Mouse (Mus musculus) gastrocnemius, postnatal 4 days (tissue): ENCODE data around the gene Lrrc71. TPM values are rescaled to one million over a fixed set of nuclear protein-coding genes. Genes with fewer than 3 reads are reported as not detected.
A peak's percentile ranks its signal among the peaks of the same experiment; 100 is the strongest.

ENCODE experiments used
- DNase-seq, 2 experiments: peaks; one replicate each; pipeline ENCODE4 v3.0.0; 2021 to 2022; ENCODE audit warnings: low spot score in 2 of 2, mixed read lengths in 2 of 2
- long read RNA-seq, 2 experiments: library from polyadenylated mRNA; stranded (forward); transcript quantifications; one replicate each; pipeline ENCODE4 v2.0.0; 2021
- total RNA-seq, 2 experiments: library from RNA; stranded (reverse); gene quantifications; 2 replicates each; pipeline ENCODE4 v1.2.3; 2021

The Lrrc71 gene
- total RNA-seq, result under 1 TPM; 0.39 TPM
- long read RNA-seq, experiment 1, result 0 reads
- long read RNA-seq, experiment 2, result 0 reads

DNA sequence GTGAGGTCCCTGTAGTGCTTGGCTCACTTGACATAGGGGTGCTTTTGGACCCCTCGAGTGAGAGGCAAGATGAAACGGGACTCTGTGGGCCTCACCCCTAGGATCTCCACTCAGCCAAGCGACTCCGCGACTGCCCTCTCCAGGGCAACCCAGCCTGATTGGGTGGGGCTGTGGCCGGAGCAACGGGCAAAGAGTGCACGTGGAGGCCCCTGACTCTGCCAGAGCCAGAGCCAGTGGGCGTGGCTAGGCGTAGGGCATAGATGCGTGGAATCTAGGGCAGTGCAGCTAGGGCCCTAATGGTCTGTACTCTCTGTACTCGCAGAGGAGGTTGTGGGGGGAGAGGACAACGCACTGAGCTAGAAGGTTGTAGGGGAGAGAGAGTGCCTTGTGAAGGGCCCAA lies at the start of gene Lrrc71:
Gene Lrrc71, minus strand, starts transcription at position 195 of the 400 bp plus-strand sequence.
- DNase-seq, result no peak

DNA sequence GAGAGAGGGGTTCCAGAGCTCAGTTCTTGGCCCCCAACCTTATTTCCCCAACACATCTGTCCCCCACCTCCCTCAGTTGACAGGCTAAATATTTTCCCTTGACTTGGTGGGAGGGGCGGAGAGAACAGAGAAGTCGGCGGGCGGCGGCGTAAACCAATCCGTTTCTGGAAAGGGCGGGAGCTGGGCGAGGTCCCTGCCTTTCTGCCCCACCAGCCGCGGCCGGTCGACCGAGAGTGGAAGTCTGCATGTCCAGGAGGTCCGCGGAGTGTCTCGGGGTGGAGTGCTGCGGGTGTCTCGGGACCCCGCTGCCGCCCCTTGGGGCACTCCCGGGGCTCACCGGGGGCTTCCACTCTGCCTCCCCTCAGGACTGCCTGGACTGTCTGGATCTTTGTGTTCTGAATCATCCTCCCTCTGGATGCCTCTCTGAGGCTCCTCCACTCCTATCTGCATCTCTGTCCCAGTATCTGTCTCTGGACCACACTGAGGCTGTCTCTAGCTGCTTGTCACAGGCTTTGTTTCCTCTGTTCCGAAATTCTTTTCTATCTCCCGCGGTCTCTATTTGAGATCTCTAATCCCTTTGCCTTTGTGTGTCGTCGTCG lies 48.4 kb upstream of the Lrrc71 start, which contains the start of gene Insrr:
Gene Insrr, plus strand, starts transcription at position 216 of the 599 bp plus-strand sequence.
- DNase-seq, result peak in 1 of 2 experiments; percentile 60

DNA sequence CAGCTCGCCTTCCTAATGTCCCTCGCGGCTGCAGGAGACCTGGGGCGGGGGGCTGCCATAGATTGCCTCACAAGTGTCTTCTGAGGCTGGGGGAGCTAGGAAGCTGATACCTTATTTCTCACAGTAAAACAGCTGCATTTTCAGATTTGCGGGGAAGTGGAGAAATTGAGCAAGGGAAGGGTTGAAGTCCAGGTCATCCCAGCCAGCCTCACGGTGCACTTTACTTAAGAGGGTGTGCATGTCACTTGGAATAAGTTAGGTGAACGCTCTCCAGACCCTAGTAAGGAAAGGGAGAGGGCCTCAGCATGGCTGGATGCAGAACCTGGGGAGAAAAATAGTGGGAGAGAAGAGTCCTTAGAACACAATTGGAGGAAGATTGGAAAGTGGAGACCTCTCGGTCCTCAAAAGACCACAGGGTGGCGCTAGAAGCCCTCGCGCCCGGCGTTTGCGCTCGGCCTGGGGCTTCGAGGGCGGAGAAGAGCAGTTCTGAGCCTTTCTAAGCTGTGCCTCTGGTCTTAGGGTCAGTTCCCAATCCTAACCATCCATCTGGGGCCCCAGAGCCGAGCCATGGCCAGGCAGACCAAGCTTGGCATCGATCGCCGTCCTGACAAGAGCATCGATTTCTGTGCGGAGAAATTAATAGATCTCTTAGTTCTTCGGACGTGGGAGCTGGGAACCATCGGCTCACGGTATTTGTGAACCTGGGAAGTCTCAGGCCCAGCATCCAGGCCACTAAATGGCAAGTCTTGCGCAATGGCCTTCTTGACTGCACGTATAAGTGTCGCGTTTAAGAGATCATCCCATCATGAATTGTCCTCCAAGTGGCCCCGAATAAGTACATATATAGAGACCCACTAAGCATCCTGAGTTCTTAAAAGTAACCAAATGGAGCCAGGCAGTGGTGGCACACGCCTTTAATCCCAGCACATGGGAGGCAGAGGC lies 47.2 kb upstream of the Lrrc71 start:
- peak; percentile 60 to 72 for DNase-seq

- DNase-seq, result no peak
Measured at GRCm38 (mm10) chr3:87794922-87795325, 46.5 kb upstream of the Lrrc71 start, which contains the start of gene Ntrk1. Gene Ntrk1, minus strand, starts transcription at chr3:87795162.

GRCm38 (mm10) chr3:87789768-87790167 lies 41.3 kb upstream of the Lrrc71 start:
- no peak for DNase-seq

DNA sequence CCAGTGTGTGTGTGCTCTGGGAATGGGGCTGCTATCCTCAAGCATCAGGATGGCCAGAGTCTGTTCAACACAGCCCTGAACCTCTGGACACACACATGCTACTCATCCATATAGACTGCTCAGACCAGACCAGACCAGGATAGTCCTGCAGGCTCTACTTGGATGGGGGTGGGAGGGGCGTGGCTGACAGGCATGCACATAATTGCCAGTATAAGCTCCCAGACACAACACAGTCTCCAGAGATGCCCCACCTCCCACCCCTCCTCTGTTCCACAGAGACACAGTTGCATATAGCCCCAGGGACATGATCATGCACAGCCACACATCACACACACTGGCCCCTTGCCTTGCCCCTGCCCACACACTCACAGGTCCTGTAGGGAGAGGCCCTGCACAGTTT lies 40.8 kb upstream of the Lrrc71 start:
- DNase-seq, result no peak

- no peak for DNase-seq
Measured at GRCm38 (mm10) chr3:87785626-87786214, 37.3 kb upstream of the Lrrc71 start.

DNA sequence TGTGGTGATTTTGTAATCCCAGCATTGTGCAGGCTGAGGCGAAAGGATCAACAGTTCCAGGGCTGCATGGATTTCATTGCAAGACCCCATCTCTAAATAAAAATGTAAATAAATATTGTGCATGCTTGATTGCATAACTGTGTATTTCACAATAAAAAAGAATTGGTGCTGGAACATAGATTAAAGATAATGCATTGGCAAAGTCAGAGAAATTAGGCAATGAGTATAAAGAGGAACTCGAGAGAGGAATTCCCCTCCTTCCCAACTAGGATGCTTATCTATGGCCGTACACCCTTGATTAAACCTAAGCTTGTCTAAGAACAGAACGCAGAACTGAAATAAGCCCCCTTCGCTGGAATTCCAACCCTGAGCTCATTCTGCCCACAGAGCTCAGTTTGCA lies 36.7 kb upstream of the Lrrc71 start:
- no peak for DNase-seq

DNA sequence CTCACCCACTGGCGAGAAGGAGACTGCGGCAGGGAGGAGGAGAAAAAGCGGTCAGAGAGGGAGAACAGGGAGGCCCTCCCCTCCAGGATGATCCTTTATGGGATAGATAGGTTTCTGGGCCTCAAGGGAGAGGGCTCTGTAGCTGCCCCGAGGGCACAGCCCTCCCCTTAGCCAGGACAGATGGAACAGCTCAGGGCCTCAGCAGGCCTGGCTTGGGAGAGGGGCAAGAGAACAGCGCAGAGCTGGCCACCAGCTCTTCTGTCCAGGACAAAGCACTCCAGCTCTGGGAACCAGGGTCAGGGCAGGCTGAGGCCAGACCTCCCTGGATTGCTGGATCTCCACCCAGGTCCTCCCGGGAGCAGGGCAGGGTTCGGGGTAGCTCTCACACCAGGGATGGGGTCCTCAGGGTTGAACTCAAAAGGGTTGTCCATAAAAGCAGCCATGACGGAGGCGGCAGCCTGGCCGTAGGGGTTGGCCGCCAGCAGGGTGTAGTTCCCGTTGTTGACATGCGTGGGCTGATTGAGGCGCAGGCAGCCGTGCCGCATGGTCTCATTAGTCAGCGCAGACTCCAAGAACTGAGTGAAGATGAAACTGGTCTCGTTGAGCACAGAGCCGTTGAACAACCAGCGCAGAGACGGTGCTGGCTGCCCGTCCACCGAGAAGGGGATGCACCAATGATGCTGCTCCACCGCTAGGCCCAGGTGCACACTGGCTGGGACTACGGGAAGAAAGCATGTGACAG lies 35.0 kb upstream of the Lrrc71 start:
- DNase-seq, result no peak

GRCm38 (mm10) chr3:87779086-87779485 lies 30.7 kb upstream of the Lrrc71 start:
- no peak for DNase-seq

DNA sequence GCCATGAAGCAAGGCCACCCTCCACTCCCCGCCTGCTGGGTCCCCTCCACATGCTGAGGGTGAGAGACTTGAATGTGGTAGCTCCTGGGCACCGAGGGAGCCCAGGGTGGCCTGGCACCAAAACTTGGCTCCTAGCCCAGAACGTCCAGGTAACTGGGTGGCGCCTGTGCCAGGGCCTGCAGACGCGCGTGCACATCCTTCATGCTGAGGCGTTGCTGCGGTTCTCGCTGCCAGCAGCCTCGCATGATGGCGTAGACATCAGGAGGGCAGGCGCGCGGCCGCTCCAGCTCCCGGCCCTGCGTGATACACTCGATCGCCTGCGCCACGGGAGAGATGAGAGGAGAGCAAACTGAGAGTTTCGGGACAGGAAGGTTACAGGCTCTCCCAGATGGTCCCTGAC lies 29.9 kb upstream of the Lrrc71 start:
- no peak for DNase-seq

- DNase-seq, result no peak
Measured at GRCm38 (mm10) chr3:87771088-87771487, 22.7 kb upstream of the Lrrc71 start.

DNA sequence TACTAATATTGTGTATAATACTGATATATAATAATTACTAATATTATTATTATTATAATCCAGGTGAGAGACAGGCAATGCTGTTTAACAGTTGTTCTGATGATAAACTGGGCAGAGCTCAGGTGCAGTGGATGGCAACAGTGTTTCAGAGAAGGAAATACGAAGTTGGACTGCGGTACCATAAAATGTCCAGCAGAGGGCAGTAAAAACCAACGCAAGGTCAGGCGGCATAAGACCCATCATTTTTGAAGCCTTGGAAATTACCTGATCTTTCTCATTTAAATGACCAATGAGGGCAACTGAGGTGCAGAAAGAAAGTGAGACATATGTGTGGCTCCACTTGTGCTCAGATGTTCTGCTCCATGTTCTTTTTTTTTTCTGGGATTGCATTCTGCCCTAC lies 21.9 kb upstream of the Lrrc71 start:
- DNase-seq, result no peak

DNA sequence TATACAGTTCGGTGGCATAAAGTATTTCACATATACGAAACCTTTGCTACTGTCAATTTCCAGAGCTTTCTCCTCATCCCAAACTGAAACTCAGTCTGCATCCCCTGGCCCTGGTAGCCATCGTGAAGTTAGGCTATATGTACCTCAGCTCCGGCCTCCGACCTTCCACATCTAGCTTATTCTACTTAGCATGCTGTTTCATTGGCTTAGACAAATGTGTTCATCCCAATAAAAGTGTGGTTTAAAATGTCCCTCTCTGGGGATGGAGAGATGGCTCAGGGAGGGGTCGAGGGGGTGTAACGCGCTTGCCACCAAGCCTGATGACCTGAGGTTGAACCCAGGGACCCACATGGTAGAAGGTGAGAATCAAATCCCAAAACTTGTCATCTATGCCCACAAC lies 21.1 kb upstream of the Lrrc71 start:
- DNase-seq, result no peak

DNA sequence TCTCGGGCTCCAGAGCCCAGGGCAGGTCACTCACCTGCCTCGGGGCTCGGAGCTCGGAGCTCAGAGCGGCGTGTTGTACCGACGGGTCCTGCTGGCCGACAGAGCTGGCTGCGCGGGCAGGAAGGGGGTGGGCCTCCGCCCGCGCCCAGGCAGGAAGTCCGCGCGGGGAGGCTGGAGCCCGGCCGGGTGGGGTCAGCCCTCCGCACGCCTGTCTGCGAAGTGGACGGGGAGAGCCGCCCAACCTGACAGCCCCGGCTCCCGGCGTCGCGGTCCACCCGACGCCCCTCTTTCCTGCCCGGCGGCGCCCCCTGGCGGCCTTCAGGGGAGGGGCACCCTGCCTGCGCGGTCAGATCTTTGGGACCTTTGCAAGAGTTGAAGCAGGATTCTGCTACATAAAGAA lies 20.4 kb upstream of the Lrrc71 start:
- DNase-seq, result peak; percentile 84 to 85

- DNase-seq, result no peak
Measured at GRCm38 (mm10) chr3:87768431-87768830, 20.0 kb upstream of the Lrrc71 start.

DNA sequence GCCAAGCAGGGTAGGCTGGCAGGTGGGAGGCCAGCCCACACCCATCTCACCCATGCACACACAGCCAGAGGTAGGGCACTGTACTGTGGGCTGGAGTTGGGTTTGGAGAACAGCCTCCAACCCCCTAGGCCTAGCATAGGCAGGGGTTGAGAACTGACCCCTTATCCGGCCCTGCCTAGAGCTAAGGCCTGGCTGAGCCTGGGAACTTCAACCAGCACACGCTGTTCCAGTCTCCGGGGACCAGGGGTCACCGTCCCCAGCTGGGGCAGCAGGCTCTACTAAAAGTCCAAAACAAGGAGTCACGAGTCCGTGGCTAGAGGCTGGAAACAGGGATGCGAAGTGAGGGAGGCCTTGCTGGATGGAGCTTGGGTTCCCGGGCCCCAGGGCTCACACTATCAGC lies 19.3 kb upstream of the Lrrc71 start:
- no peak for DNase-seq

GRCm38 (mm10) chr3:87766284-87766667 lies 17.9 kb upstream of the Lrrc71 start:
- DNase-seq, result no peak

DNA sequence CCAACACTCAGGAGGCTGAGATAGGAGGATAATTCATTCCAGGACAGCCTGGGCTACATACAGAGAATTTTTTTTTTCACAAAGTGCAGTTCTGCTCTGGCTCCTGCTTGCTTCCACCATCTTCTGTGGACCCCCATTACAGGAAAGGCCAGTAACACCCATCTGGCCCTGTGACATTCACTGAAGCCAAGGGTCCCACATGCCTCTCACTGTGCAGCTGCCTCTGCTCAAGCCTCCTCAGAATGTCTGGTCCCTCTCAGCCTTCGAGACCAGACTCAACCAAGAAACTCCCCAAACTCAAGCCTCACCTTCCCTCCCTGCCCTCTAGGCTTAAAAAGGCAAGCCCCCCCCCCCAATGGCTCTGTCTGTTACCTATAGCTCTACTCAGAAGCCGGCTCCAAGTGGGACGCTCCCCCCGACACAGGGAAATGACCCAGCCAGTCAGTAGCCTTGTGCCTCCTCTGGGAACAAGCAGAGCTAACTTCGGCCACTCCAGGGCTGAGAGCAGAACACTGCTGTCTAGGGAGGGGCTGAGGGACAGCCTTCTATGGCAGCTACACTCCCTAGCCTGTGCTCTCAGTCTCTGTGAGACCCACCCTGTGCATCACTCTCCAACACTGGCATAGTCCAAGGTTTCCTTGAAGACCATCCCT lies 17.3 kb upstream of the Lrrc71 start:
- no peak for DNase-seq

DNA sequence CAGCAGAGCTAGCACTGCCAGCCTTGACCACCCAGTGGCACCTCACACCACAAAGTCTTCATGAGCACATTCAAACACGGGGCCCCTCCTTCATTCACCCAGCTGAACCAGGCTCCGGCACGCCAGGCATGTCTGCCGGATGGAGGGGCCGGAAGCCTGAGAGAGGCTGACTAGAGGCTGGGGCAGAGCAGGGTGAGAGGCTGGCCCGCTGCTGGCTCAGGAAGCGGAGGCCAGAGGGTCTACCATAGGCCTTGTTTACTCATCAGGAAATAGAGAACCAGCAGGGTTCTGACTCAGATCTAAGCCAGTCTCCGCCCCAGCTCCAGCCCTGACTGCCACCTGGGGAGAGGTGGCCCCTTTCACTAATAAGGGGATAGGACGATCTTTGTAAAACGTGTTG lies 16.7 kb upstream of the Lrrc71 start:
- no peak for DNase-seq

- DNase-seq, result peak in 1 of 2 experiments; percentile 55
Measured at GRCm38 (mm10) chr3:87764506-87764905, 16.1 kb upstream of the Lrrc71 start.
